Mouse (Mus musculus) adrenal gland, postnatal 25 days (tissue): ENCODE results near the gene Fjx1. TPM values are rescaled to one million over a fixed set of nuclear protein-coding genes. Genes with fewer than 3 reads are reported as not detected.

Source experiments
- DNase-seq: peaks from one replicate; pipeline ENCODE4 v3.0.0; 2021; ENCODE audit warnings: mixed read lengths
- long read RNA-seq: library from polyadenylated mRNA; stranded (forward); transcript quantifications from one replicate; pipeline ENCODE4 v2.0.0, GENCODE M21; 2021
- total RNA-seq: library from RNA; stranded (reverse); gene quantifications from 2 replicates; pipeline ENCODE4 v1.2.3, GENCODE M21; 2021

Fjx1 gene
- 0.52 and 0.86 TPM in 2 replicates for total RNA-seq
- long read RNA-seq, partial matches to known transcripts, result 0 of 1 reads
- long read RNA-seq, other reads (novel, unspliced or antisense), result 0 of 1 reads

- DNase-seq, result peak; percentile 20
Observed at GRCm38 (mm10) chr2:102451671-102452549, at the start of gene Fjx1. Gene Fjx1 (minus strand): TSS chr2:102452499.

- no peak for DNase-seq
Observed at GRCm38 (mm10) chr2:102500001-102500689, 47.8 kb upstream of the Fjx1 start.

GRCm38 (mm10) chr2:102480738-102481137, 28.4 kb upstream of the Fjx1 start:
- DNase-seq, result no peak

GRCm38 (mm10) chr2:102476101-102476500, 23.8 kb upstream of the Fjx1 start:
- DNase-seq, result no peak

GRCm38 (mm10) chr2:102468645-102469044, 16.3 kb upstream of the Fjx1 start:
- no peak for DNase-seq

- DNase-seq, result no peak
Observed at GRCm38 (mm10) chr2:102464342-102464732, 12.0 kb upstream of the Fjx1 start.

GRCm38 (mm10) chr2:102463587-102464341, 11.5 kb upstream of the Fjx1 start:
- no peak for DNase-seq

GRCm38 (mm10) chr2:102461491-102461890, 9.2 kb upstream of the Fjx1 start:
- no peak for DNase-seq

GRCm38 (mm10) chr2:102455126-102455525, 2.8 kb upstream of the Fjx1 start:
- no peak for DNase-seq

GRCm38 (mm10) chr2:102453447-102453846, 1.1 kb upstream of the Fjx1 start:
- DNase-seq, result no peak

GRCm38 (mm10) chr2:102450761-102451670, 1.3 kb downstream of the Fjx1 start:
- DNase-seq, result peak; percentile 44

GRCm38 (mm10) chr2:102450248-102450760, 2.0 kb downstream of the Fjx1 start:
- DNase-seq, result peak; percentile 64

GRCm38 (mm10) chr2:102449630-102450247, 2.6 kb downstream of the Fjx1 start:
- peak; percentile 3 for DNase-seq

- DNase-seq, result no peak
Observed at GRCm38 (mm10) chr2:102449056-102449455, 3.2 kb downstream of the Fjx1 start.

- DNase-seq, result no peak
Observed at GRCm38 (mm10) chr2:102447831-102448230, 4.5 kb downstream of the Fjx1 start.

GRCm38 (mm10) chr2:102446851-102447250, 5.4 kb downstream of the Fjx1 start:
- DNase-seq, result no peak

- no peak for DNase-seq
Observed at GRCm38 (mm10) chr2:102437357-102438030, 14.8 kb downstream of the Fjx1 start.

- DNase-seq, result no peak
Observed at GRCm38 (mm10) chr2:102433879-102434278, 18.4 kb downstream of the Fjx1 start.

GRCm38 (mm10) chr2:102431084-102431483, 21.2 kb downstream of the Fjx1 start:
- no peak for DNase-seq

GRCm38 (mm10) chr2:102427974-102428373, 24.3 kb downstream of the Fjx1 start:
- DNase-seq, result no peak
